Mouse (Mus musculus) T-helper 2 cell (primary cell): ENCODE measurements at regions not wholly inside any gene's neighbourhood (a gene's known extent, or its start where the extent isn't known, plus 50 kb on each side); places are given as distances from the start of the nearest gene placed in this dataset.
"Not testable (repeated sequence)": the region's sequence is repeated elsewhere in the genome, so short reads cannot be mapped to it uniquely, and the experiment has no call there.

Experiments used
- in situ Hi-C: fragments of 300-600 bp; cut with MboI, MseI; formaldehyde crosslinking; loops from one replicate; pipeline ENCODE4 v1.15.1; 2025; ENCODE audit warnings: high pct_unique_total_duplicates

DNA sequence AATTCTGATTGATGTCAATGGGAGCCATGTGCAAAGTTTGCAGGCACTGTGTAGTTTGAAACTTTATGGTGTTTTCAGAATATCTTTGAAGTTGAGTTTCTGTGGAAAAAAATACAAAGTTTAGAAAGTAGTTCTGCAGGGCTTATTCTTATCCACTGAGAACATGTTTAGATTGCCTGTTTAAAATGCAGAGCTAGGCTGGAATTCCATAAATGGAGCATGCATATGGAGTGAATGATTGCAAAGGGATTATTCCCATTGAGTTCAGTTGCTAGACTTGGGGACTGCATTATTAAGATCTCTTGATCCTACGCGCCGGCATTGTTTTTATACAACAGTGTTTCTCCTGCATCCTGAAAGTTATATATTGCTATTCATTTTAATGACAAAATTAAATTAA, 397.8 kb upstream of the Gm21833 start:
- in situ Hi-C loops, result no loop called here

DNA sequence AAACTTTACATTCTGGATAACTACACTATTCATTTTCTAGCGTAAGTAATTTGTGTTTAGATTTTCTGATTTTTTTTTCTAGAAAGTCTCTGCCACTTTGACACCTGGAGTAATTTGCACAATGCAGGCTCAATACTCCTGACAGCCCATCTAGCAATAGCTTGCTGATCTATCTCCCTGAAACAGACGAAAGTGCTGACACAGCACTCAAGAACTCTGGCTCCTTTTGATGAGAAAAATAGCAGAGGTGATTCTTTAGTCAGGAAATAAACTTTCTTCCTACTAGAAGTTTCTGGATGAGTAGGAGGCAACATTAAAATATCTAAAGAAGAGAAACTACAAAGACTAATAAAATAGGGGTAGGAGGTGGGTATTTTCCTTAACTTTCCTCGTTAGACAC, 397.1 kb upstream of the Gm21833 start:
- in situ Hi-C loops, result no loop called here

DNA sequence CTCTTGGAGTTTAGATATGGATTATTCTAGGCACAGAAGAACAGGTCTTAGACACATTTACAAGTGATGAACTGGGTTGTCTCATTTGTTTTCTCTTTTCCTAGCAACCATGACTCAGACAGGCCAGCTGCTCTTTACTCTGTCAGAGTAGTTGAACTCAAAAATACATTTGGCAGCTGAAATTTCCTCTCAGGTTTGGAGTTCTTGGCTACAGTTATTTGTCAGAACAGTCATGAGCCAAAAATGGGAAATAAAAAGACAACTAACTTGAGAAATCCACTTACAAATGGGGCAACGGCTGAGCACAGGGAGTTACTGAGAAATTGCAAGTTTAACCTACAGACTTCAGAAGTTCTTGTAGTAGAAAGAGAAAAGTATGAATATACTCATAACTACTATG, 396.4 kb upstream of the Gm21833 start:
- in situ Hi-C loops, result no loop called here

DNA sequence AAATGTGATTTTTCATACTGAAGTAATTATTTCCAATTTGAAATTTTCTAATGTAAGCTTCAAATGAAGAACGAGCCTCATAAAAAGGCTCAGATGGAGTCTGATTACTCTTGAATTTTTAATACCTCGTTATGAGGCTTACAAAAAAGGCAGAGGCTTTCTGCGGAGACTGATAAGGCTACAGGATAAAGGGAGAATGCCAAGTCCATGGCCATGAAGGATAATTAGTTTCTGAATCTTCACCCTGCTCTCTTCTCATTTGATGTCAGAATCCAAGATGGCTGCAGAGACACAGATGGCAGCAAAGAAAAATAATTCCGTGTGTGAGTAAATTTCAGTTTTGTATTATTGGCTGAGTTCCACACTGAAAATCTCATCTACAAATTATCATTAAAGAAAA, 367.3 kb upstream of the Gm21833 start:
- in situ Hi-C loops, result loop anchor here (10.0 kb wide), 1 partner anchor 766 kb away; no protein-coding TSS in a partner anchor

DNA sequence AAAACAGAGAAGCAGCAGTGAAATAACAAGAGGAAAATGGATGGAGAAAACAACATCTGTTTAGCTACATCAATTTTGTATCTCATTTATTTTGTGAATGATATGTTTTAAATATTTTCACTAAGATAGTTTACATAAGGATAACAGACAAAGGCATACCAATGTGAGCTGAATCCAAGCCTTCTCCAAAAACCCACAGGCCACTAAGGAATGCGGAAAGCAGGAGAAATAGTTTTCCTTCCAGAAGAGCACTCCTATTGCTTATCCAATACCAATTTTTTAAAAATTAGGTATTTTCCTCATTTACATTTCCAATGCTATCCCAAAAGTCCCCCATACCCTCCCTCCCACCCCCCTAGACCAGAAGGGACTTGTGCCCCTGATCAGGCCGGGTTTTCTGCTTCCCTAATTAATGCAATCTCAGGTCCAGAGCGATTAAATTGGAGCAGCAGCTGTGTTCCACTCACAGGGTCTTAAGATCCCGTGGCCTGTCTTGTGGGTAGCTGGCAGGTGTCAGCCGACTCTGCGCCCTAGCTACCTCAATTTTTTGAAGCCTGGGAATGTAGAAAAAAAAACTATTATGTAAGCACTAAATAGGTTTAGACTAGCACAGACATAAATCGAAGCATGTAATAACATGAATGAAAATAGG, 357.3 kb upstream of the Gm21833 start:
- in situ Hi-C loops, result no loop called here

DNA sequence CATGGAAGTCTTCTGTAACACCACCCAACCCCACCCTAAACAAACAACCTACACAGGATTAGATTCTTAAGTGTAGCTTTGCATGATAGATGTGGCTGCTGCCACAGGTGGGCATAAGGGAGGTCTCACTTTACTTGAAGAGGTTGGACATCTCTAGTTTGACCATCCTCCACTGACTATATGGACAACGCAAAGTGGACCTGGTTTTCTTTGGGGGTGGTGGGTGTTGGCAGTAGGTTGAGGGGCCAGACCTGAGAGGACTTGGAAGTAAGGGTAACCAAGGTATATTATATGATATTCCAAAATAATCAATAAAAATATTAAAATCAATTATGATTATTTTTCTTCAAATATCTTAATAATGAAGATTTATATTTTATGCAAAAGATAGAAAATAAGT, 307.8 kb upstream of the Gm21833 start:
- in situ Hi-C loops, result loop anchor here (25.0 kb wide), 1 partner anchor 1467 kb away; no protein-coding TSS in a partner anchor

DNA sequence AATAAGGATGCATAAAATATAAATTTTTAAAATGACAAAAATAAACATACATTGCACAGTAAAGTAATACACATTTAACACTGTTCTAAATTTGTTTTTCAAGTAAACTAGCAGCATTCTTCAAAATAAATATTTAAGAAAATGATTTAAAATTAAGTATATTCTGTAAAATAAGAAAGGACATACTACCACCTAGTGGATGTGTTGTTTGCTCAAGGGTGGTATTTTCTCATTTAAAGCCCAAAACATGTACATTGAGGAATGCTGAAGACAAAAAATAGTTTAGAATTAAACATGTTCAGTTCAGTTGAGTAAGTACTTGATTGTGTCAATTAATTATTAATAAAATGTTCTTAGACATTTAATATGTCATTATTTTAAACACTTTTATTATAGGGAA, 306.6 kb upstream of the Gm21833 start:
- in situ Hi-C loops, result loop anchor here (25.0 kb wide), 1 partner anchor 1466 kb away; no protein-coding TSS in a partner anchor

DNA sequence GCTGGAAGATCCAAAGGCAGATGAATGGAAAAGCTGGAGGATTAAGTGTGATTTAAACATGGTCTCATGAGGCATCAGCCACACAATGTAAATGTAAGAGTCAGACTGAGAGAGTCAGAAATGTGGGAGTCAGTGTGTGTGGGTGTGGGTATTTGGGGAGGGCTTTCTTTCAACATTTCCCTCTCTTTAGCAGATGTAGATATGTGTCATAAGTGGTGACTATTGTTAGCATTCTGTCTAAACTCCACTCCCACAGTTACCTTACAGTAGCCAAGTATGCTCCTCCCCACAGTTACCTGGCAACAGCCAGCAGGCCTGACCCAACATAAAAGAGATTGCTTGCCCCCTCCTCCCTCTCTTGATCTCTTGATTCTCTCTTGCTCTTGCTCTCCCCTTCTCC, 263.8 kb upstream of the Gm21833 start:
- in situ Hi-C loops, result no loop called here

DNA sequence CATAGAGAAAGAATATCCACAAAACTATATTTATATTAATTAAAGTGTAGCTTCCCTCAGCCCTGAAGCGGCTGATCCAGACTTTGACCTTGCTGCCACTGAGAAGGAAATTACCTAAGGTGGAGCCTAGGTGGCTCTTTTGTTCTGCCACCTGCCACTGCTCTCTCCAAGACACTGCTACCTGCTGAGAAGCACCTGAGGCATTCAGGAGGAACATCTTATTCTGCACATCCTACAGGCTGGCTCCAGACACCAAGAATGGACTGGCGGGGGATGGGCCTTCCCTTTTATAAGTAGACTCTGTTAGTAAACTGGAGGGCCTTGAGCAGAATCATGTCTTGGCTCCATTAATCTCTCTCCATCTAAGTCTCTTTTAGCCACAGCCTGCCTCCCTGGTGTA, 231.7 kb upstream of the Gm21833 start:
- in situ Hi-C loops, result not testable (repeated sequence)

DNA sequence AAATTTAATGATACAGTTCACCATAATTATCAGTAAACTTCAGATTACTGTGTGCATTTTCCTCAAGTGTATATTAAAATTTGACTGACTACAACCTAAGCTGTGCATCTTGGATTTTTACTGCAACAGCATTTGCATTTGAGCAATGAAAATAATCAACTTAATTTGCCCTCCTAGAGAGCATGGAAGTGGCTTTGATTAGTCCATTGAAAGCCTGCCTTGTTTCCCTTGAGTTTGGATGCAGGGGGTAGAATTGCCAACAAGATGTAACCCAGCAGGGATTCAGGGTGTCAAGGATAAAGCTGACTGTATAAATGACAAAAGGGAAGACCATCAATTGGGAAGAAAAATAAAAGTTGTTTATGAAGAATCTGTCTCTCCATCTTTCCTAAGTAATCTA, 226.1 kb upstream of the Gm21833 start:
- in situ Hi-C loops, result no loop called here
